Mouse (Mus musculus): Measurements from ENCODE around the gene Xkrx.

DNA sequence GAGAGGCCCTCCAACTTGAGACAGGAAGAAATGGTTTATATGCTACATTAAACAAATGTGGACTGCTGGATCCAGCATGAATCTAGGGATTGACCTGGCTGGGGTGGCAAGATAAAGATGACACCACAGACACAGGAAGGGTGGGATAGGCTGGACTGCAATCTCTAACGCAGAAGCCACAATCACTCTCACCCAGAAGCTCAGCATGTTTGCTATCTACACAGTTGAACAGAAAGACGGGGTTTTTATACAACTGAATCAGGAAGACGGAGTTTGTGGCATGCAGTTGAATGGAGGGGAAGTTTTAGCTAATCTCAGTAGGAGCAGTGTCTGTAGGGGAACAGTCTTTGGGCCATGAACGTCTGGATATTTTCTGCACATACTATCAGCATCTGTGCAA lies 19.9 kb downstream of the Xkrx start:
- TF ChIP-seq CTCF (IDR thresholded peaks at IDR 0.05; ENCODE audit: low read depth, low read length), result no peak
- no peak for TF ChIP-seq POLR2A (IDR thresholded peaks at IDR 0.05; ENCODE audit: extremely low read depth, insufficient read depth, low read length)

Data from liver, adult 2 months (tissue).